Mouse (Mus musculus): ENCODE measurements around the gene Olig1. TPM values are rescaled to one million over a fixed set of nuclear protein-coding genes. Genes with fewer than 3 reads are reported as not detected.

The Olig1 gene
- 3.1 and 5.1 TPM in 2 replicates for polyA plus RNA-seq (2016; fragmentation: Nextera tagmentation; extraction: Ambion mirVana)

GRCm38 (mm10) chr16:91269468-91270211 is at the start of gene Olig1:
TSS of gene Olig1 (plus strand) at chr16:91269772.
- Histone ChIP-seq H3K4me3 (peak within 1 kb of the TSS; percentile 37), H3K4me1 (peaks cover 14% of the 10 kb centered on the region), H3K27ac (no peak within 1 kb of the TSS), H3K27me3 (replicated peaks) (peaks cover 99% of the 10 kb centered on the region), H3K9ac (no peak within 1 kb of the TSS), H3K4me2 (replicated peaks) (peak within 1 kb of the TSS; percentile 75), H3K9me3 (no peaks in the 10 kb centered on the region), H3K36me3 (no peaks in the 10 kb centered on the region)
- peak; percentile 86 for ATAC-seq (ENCODE audit: low FRiP score, low read depth)
- WGBS: under 1% methylated on average over 64 of the region's 64 CpGs

- Histone ChIP-seq H3K9ac (no peak overlapping the region), H3K36me3 (no peaks in the 10 kb centered on the region), H3K4me2 (replicated peaks) (peak overlapping the region; percentile 27; the same call in 1 of the 2 replicates), H3K4me1 (peaks cover 26% of the 10 kb centered on the region), H3K27me3 (replicated peaks) (peaks cover 99% of the 10 kb centered on the region), H3K4me3 (0 out of 2 replicates have a peak overlapping the region, but pooled peaks have one; percentile 2), H3K27ac (no peak overlapping the region), H3K9me3 (peaks cover 5% of the 10 kb centered on the region; the same call in 1 of the 2 replicates)
- no peak for ATAC-seq (ENCODE audit: low FRiP score, low read depth)
- 1% methylated on average over 25 of the region's 25 CpGs for WGBS
Measured at GRCm38 (mm10) chr16:91222171-91222642, 47.4 kb upstream of the Olig1 start.

DNA sequence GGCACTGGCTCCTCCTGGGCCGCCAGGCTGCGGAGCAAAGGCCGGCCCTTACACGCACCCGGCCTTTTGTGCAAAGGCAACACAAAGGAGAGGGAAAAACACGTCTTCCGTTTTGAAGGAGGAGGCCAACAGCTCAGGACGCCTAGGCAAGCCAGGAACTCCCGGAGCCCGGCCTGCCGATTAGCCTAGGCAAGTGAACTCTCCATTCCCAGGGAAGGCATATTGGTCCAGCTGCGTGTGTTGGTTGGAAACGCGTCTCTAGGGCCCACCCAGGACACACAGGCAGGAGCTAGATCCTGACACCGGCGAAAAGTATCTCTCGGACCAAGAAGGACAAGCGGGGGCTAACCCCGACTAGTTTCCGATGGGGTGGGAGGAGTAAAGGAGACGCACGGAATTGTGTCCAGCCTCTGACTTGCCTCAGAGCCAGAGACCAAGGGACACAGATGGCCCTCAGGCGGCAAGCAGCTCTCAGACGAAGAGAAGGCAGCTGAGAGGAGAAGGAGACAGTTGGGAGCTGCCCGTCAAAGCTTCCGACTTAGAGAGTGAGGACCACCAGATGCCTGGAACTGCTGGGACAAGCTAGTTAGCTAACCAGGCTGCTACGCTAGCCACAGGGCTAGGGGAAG is 46.8 kb upstream of the Olig1 start:
- Histone ChIP-seq H3K36me3 (no peaks in the 10 kb centered on the region), H3K4me3 (no peak overlapping the region), H3K27ac (no peak overlapping the region), H3K9ac (no peak overlapping the region), H3K4me2 (replicated peaks) (peak overlapping the region; percentile 27; the same call in 1 of the 2 replicates), H3K27me3 (replicated peaks) (peaks cover 100% of the 10 kb centered on the region), H3K9me3 (peaks cover 5% of the 10 kb centered on the region; the same call in 1 of the 2 replicates), H3K4me1 (peaks cover 27% of the 10 kb centered on the region)
- under 1% methylated on average over 27 of the region's 27 CpGs for WGBS
- no peak for ATAC-seq (ENCODE audit: low FRiP score, low read depth)

- no peaks in the 10 kb centered on the region for H3K36me3 ChIP-seq
- 0 out of 2 replicates have a peak overlapping the region, but pooled peaks have one; percentile 1 for H3K4me2 ChIP-seq (replicated peaks)
- no peak overlapping the region for H3K27ac ChIP-seq
- H3K4me1 ChIP-seq: peaks cover 27% of the 10 kb centered on the region
- no peak overlapping the region for H3K9ac ChIP-seq
- under 1% methylated on average over 35 of the region's 35 CpGs for WGBS
- H3K4me3 ChIP-seq: no peak overlapping the region
- peaks cover 100% of the 10 kb centered on the region for H3K27me3 ChIP-seq (replicated peaks)
- H3K9me3 ChIP-seq: no peaks in the 10 kb centered on the region
- ATAC-seq (ENCODE audit: low FRiP score, low read depth): no peak
Measured at GRCm38 (mm10) chr16:91223327-91224067, 46.1 kb upstream of the Olig1 start.

GRCm38 (mm10) chr16:91224068-91224402 is 45.5 kb upstream of the Olig1 start:
- H3K27me3 ChIP-seq (replicated peaks): peaks cover 100% of the 10 kb centered on the region
- no peak overlapping the region for H3K27ac ChIP-seq
- WGBS: 5% methylated on average over 10 of the region's 10 CpGs
- H3K4me1 ChIP-seq: peaks cover 27% of the 10 kb centered on the region
- ATAC-seq (ENCODE audit: low FRiP score, low read depth): no peak
- H3K36me3 ChIP-seq: no peaks in the 10 kb centered on the region
- H3K9me3 ChIP-seq: no peaks in the 10 kb centered on the region
- no peak overlapping the region for H3K4me2 ChIP-seq (replicated peaks)
- H3K4me3 ChIP-seq: no peak overlapping the region
- H3K9ac ChIP-seq: no peak overlapping the region

- Histone ChIP-seq H3K36me3 (no peaks in the 10 kb centered on the region), H3K9me3 (no peaks in the 10 kb centered on the region), H3K27me3 (replicated peaks) (peaks cover 100% of the 10 kb centered on the region), H3K4me3 (peak overlapping the region; percentile 24; the same call in 1 of the 2 replicates), H3K27ac (no peak overlapping the region), H3K4me2 (replicated peaks) (peak overlapping the region; percentile 44), H3K9ac (no peak overlapping the region), H3K4me1 (peaks cover 27% of the 10 kb centered on the region)
- ATAC-seq (ENCODE audit: low FRiP score, low read depth): no peak
- WGBS: under 1% methylated on average over 26 of the region's 26 CpGs
Measured at GRCm38 (mm10) chr16:91224481-91225232, 44.9 kb upstream of the Olig1 start.

- WGBS: under 1% methylated on average over 53 of the region's 53 CpGs
- Histone ChIP-seq H3K36me3 (no peaks in the 10 kb centered on the region), H3K27ac (no peak within 1 kb of the TSS), H3K4me1 (peaks cover 23% of the 10 kb centered on the region), H3K9ac (no peak within 1 kb of the TSS), H3K4me2 (replicated peaks) (peak within 1 kb of the TSS; percentile 44), H3K4me3 (peak within 1 kb of the TSS; percentile 24), H3K9me3 (no peaks in the 10 kb centered on the region), H3K27me3 (replicated peaks) (peaks cover 100% of the 10 kb centered on the region)
- peak; percentile 78; the same call in 1 of the 2 replicates for ATAC-seq (ENCODE audit: low FRiP score, low read depth)
Measured at GRCm38 (mm10) chr16:91225233-91226037, 44.1 kb upstream of the Olig1 start, which contains the start of gene Olig2. TSS of gene Olig2 (plus strand) at chr16:91225457.

DNA sequence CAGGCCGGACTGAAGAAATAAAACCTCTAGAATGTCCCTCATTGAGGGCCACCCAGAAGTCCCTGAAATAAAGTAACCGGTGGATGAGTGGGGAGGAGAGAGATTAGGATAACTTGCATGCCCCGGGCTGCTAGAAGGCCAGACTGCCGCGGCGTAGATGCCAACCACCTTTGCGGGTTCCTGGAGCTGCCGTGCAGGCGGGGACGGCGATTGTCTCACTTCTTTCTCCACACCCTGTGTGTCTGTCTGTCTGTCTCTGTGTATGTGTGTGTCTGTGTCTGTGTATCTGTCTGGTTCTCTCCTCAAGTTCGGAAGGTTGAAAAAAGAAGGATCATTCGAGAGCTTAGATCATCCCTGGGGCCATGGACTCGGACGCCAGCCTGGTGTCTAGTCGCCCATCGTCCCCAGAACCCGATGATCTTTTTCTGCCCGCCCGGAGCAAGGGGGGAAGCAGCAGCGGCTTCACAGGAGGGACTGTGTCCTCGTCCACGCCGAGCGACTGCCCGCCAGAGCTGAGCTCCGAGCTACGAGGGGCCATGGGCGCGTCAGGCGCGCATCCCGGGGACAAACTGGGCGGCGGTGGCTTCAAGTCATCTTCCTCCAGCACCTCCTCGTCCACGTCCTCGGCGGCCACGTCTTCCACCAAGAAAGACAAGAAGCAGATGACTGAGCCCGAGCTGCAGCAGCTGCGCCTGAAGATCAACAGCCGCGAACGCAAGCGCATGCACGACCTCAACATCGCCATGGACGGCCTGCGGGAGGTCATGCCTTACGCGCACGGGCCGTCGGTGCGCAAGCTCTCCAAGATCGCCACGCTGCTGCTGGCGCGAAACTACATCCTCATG is 43.3 kb upstream of the Olig1 start:
- no peak for ATAC-seq (ENCODE audit: low FRiP score, low read depth)
- WGBS: under 1% methylated on average over 60 of the region's 60 CpGs
- Histone ChIP-seq H3K4me2 (replicated peaks) (peak overlapping the region; percentile 3), H3K4me3 (peak overlapping the region; percentile 19), H3K27me3 (replicated peaks) (peaks cover 100% of the 10 kb centered on the region), H3K27ac (no peak overlapping the region), H3K9me3 (no peaks in the 10 kb centered on the region), H3K9ac (no peak overlapping the region), H3K36me3 (no peaks in the 10 kb centered on the region), H3K4me1 (peaks cover 23% of the 10 kb centered on the region)

DNA sequence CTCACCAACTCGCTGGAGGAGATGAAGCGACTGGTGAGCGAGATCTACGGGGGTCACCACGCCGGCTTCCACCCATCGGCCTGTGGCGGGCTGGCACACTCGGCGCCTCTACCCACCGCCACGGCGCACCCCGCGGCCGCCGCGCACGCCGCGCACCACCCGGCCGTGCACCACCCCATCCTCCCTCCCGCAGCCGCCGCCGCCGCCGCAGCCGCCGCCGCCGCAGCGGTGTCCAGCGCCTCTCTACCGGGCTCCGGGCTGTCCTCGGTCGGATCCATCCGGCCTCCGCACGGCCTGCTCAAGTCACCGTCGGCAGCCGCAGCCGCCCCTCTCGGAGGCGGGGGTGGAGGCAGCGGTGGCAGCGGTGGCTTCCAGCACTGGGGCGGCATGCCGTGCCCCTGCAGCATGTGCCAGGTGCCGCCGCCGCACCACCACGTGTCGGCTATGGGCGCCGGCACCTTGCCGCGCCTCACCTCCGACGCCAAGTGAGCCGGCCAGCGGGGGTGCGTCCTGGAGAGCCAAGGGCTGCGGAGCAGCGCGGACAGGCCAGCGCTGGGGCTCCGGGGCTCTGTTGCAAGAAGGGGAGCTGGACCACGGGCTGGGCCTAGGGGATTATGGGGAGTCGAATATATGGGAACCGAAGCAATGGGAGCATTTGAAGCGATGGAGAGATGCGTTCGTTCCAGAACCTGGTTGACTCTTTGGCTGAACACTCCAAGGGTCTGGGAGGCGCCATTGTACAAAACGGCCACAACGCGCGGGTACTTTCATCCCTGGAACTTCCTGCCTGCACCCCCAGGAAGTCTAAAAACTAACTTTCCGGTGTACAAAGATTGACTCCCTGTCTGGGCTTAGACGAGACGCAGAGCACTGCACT is 42.5 kb upstream of the Olig1 start:
- no peak overlapping the region for H3K27ac ChIP-seq
- H3K9ac ChIP-seq: no peak overlapping the region
- WGBS: under 1% methylated on average over 82 of the region's 85 CpGs
- peak overlapping the region; percentile 19; the same call in 1 of the 2 replicates for H3K4me3 ChIP-seq
- peaks cover 21% of the 10 kb centered on the region for H3K4me1 ChIP-seq
- no peak for ATAC-seq (ENCODE audit: low FRiP score, low read depth)
- H3K4me2 ChIP-seq (replicated peaks): peak overlapping the region; percentile 29
- H3K9me3 ChIP-seq: no peaks in the 10 kb centered on the region
- H3K36me3 ChIP-seq: no peaks in the 10 kb centered on the region
- peaks cover 100% of the 10 kb centered on the region for H3K27me3 ChIP-seq (replicated peaks)

- no peaks in the 10 kb centered on the region for H3K9me3 ChIP-seq
- H3K27ac ChIP-seq: no peak overlapping the region
- H3K4me3 ChIP-seq: no peak overlapping the region
- H3K36me3 ChIP-seq: no peaks in the 10 kb centered on the region
- WGBS: 1% methylated on average over 6 of the region's 6 CpGs
- no peak overlapping the region for H3K9ac ChIP-seq
- H3K4me1 ChIP-seq: peaks cover 16% of the 10 kb centered on the region
- no peak for ATAC-seq (ENCODE audit: low FRiP score, low read depth)
- H3K4me2 ChIP-seq (replicated peaks): 0 out of 2 replicates have a peak overlapping the region, but pooled peaks have one; percentile 29
- peaks cover 100% of the 10 kb centered on the region for H3K27me3 ChIP-seq (replicated peaks)
Measured at GRCm38 (mm10) chr16:91227760-91228043, 41.9 kb upstream of the Olig1 start.
